1 mouse cellular context compared by ENCODE assay signal in genomic region chr5:20930430-20930829, GRCm38 (mm10).
TF ChIP-seq lines count a peak whose summit lies in the region.

No protein-coding gene starts in this region.

TF ChIP-seq in MEL, 35 proteins besides CTCF, POLR2A, EP300 and RAD21 (continued from another document):
- TF ChIP-seq TAL1 (IDR thresholded peaks at IDR 0.05; ENCODE audit: low read length) (peak; percentile 23), MXI1 (IDR thresholded peaks at IDR 0.05; ENCODE audit: low read depth, low read length) (no peak), TCF12 (IDR thresholded peaks at IDR 0.05; ENCODE audit: low read depth, low read length) (peak; percentile 81), ETS1 (IDR thresholded peaks at IDR 0.05; ENCODE audit: low read depth, low read length) (peak; percentile 96), UBTF (IDR thresholded peaks at IDR 0.05; ENCODE audit: borderline replicate concordance, insufficient read depth, low read depth, low read length) (no peak), MYC (IDR thresholded peaks at IDR 0.05; ENCODE audit: low read depth, low read length) (peak; percentile 36; the same call in 1 of the 2 replicates), JUND (IDR thresholded peaks at IDR 0.05; ENCODE audit: low read depth, low read length) (no peak; the same call in 1 of the 2 replicates), POLR2AphosphoS2 (IDR thresholded peaks at IDR 0.05; ENCODE audit: low read length) (no peak), SMC3 (IDR thresholded peaks at IDR 0.05; ENCODE audit: low read depth, low read length) (no peak), USF2 (IDR thresholded peaks at IDR 0.05; ENCODE audit: borderline replicate concordance in 1 of 2, insufficient read depth in 1 of 2, low read depth in 1 of 2, low read length in 2 of 2) (no peak), KAT2A (conservative IDR thresholded peaks at IDR 0.05; ENCODE audit: low read depth, low read length) (no peak), TBP (IDR thresholded peaks at IDR 0.05; ENCODE audit: low read depth, low read length) (no peak), USF1 (IDR thresholded peaks at IDR 0.05; ENCODE audit: low read depth, low read length) (no peak), MAX (IDR thresholded peaks at IDR 0.05; ENCODE audit: low read length) (no peak), ZKSCAN1 (IDR thresholded peaks at IDR 0.05; ENCODE audit: low read depth, low read length) (0 out of 2 replicates have a peak, but pooled peaks have one; percentile 0), CHD2 (IDR thresholded peaks at IDR 0.05; ENCODE audit: low read length) (peak; percentile 27; the same call in 1 of the 2 replicates), ELF1 (IDR thresholded peaks at IDR 0.05; ENCODE audit: low read depth, low read length) (0 out of 2 replicates have a peak, but pooled peaks have one; percentile 35), HCFC1 (IDR thresholded peaks at IDR 0.05; ENCODE audit: low read depth, low read length) (no peak), ZMIZ1 (IDR thresholded peaks at IDR 0.05; ENCODE audit: low read depth, low read length) (no peak), ZC3H11A (IDR thresholded peaks at IDR 0.05; ENCODE audit: low read depth, low read length) (no peak)
